21 mouse cellular contexts compared by ENCODE assay signal in genomic region chr4:117380558-117380935, GRCm38 (mm10).
DNase-seq lines count a peak whose midpoint lies in the region; ATAC-seq and TF ChIP-seq lines count a peak whose summit lies in the region.
"Had no signal": no experiment of that assay in that cellular context is flagged by ENCODE, and none has a peak within 500 bp of the region (broad histone marks: within the 10 kb centered on the region; RNA-seq: fewer than 3 reads in every experiment).

No protein-coding gene starts in this region.

- DNase-seq in hindbrain, postnatal 0 days (ENCODE audit: low spot score) = no peak
- DNase-seq in ZHBTc4 (ENCODE audit: low read depth, low spot score) = peak; percentile 81
- DNase-seq in midbrain, embryonic 14.5 days = no peak
- no peak for DNase-seq in adipocyte (ENCODE audit: low spot score)
- DNase-seq: adrenal gland, postnatal 25 days; B cell, adult 2 months; cerebellum, adult 11-12 months; cerebellum, postnatal 14 days; gastrocnemius, postnatal 14 days; heart, adult 18-20 months; kidney, postnatal 36 days; lung, adult 2 months; lung, postnatal 4 days had no signal

- WGBS in hindbrain, embryonic 13.5 days = 95% methylated on average over 5 of the region's 5 CpGs
- 94% methylated on average over 5 of the region's 5 CpGs for WGBS in hindbrain, postnatal 0 days
- 94% methylated on average over 5 of the region's 5 CpGs for WGBS in midbrain, embryonic 14.5 days
- WGBS in heart, embryonic 11.5 days (ENCODE audit: insufficient replicate concordance) = 83% methylated on average over 5 of the region's 5 CpGs

- H3K9me3 ChIP-seq in hindbrain, embryonic 13.5 days = 0 out of 2 replicates have a peak, but pooled peaks cover 3% of the 10 kb centered on the region
- H3K9me3 ChIP-seq in hindbrain, postnatal 0 days (ENCODE audit: low read length) = no peaks in the 10 kb centered on the region
- H3K9me3 ChIP-seq in ES-Bruce4 (replicated peaks; ENCODE audit: control insufficient read depth, insufficient read depth, low read length, poor library complexity, severe bottlenecking) = no peaks in the 10 kb centered on the region
- no peaks in the 10 kb centered on the region for H3K9me3 ChIP-seq in midbrain, embryonic 14.5 days (ENCODE audit: control insufficient read depth, low read length)
- H3K9me3 ChIP-seq in heart, embryonic 11.5 days (replicated peaks; ENCODE audit: control insufficient read depth, low read length) = no peaks in the 10 kb centered on the region
- H3K9me3 ChIP-seq: embryonic facial prominence, embryonic 13.5 days; liver, embryonic 12.5 days had no signal

- peak; percentile 47; the same call in 1 of the 2 replicates for TF ChIP-seq EP300 in ES-Bruce4 (IDR thresholded peaks at IDR 0.05; ENCODE audit: insufficient read depth, low read depth, low read length)

- no peak for TF ChIP-seq CTCF in hindbrain, postnatal 0 days (IDR thresholded peaks at IDR 0.05; ENCODE audit: low read depth)
- TF ChIP-seq CTCF in ES-Bruce4 (IDR thresholded peaks at IDR 0.05; ENCODE audit: low read depth, low read length) = no peak

- H3K9ac ChIP-seq in hindbrain, embryonic 13.5 days = no peak overlapping the region
- H3K9ac ChIP-seq in hindbrain, postnatal 0 days (replicated peaks; ENCODE audit: low read length) = no peak overlapping the region
- no peak overlapping the region for H3K9ac ChIP-seq in ES-Bruce4 (ENCODE audit: low read depth, poor library complexity, severe bottlenecking)
- H3K9ac ChIP-seq in midbrain, embryonic 14.5 days (replicated peaks; ENCODE audit: low read length) = no peak overlapping the region
- no peak overlapping the region for H3K9ac ChIP-seq in heart, embryonic 11.5 days (ENCODE audit: low read depth, low read length)
- H3K9ac ChIP-seq: embryonic facial prominence, embryonic 13.5 days; liver, embryonic 12.5 days had no signal

- no peaks in the 10 kb centered on the region for H3K36me3 ChIP-seq in hindbrain, embryonic 13.5 days
- H3K36me3 ChIP-seq in hindbrain, postnatal 0 days (ENCODE audit: insufficient read depth, low read length) = no peaks in the 10 kb centered on the region
- H3K36me3 ChIP-seq in ES-Bruce4 (ENCODE audit: control insufficient read depth, insufficient read depth, low read length, poor library complexity, severe bottlenecking) = no peaks in the 10 kb centered on the region
- no peaks in the 10 kb centered on the region for H3K36me3 ChIP-seq in midbrain, embryonic 14.5 days (ENCODE audit: control insufficient read depth, insufficient read depth, low read length)
- H3K36me3 ChIP-seq in heart, embryonic 11.5 days (ENCODE audit: control insufficient read depth, insufficient read depth, low read length) = no peaks in the 10 kb centered on the region
- H3K36me3 ChIP-seq: embryonic facial prominence, embryonic 13.5 days; liver, embryonic 12.5 days had no signal

- no peak for TF ChIP-seq POLR2A in ES-Bruce4 (IDR thresholded peaks at IDR 0.05; ENCODE audit: insufficient read depth, low read length)

- H3K4me2 ChIP-seq in hindbrain, embryonic 13.5 days = no peak overlapping the region
- H3K4me2 ChIP-seq in hindbrain, postnatal 0 days (ENCODE audit: low read depth, low read length) = no peak overlapping the region
- H3K4me2 ChIP-seq in midbrain, embryonic 14.5 days (ENCODE audit: low read length) = no peak overlapping the region
- no peak overlapping the region for H3K4me2 ChIP-seq in heart, embryonic 11.5 days
- H3K4me2 ChIP-seq: embryonic facial prominence, embryonic 13.5 days; liver, embryonic 12.5 days had no signal

- peaks cover 98% of the 10 kb centered on the region for H3K27me3 ChIP-seq in hindbrain, embryonic 13.5 days
- no peaks in the 10 kb centered on the region for H3K27me3 ChIP-seq in hindbrain, postnatal 0 days (ENCODE audit: insufficient read depth, low read length)
- no peaks in the 10 kb centered on the region for H3K27me3 ChIP-seq in ES-Bruce4 (ENCODE audit: control insufficient read depth, insufficient read depth, low read length, poor library complexity, severe bottlenecking)
- H3K27me3 ChIP-seq in midbrain, embryonic 14.5 days (ENCODE audit: control insufficient read depth, insufficient read depth, low read length) = peaks cover 68% of the 10 kb centered on the region
- no peaks in the 10 kb centered on the region; the same call in 1 of the 2 replicates for H3K27me3 ChIP-seq in heart, embryonic 11.5 days (ENCODE audit: control insufficient read depth, insufficient read depth, low read length)
- H3K27me3 ChIP-seq: embryonic facial prominence, embryonic 13.5 days; liver, embryonic 12.5 days; Patski had no signal

- H3K27ac ChIP-seq in hindbrain, embryonic 13.5 days = peak overlapping the region; percentile 64; the same call in 1 of the 2 replicates
- H3K27ac ChIP-seq in hindbrain, postnatal 0 days = no peak overlapping the region
- no peak overlapping the region for H3K27ac ChIP-seq in ES-Bruce4 (ENCODE audit: insufficient read depth, low read length)
- H3K27ac ChIP-seq in midbrain, embryonic 14.5 days (replicated peaks; ENCODE audit: low read depth, low read length) = peak overlapping the region; percentile 17; the same call in 1 of the 2 replicates
- no peak overlapping the region for H3K27ac ChIP-seq in heart, embryonic 11.5 days (ENCODE audit: low read depth, low read length)
- H3K27ac ChIP-seq: embryonic facial prominence, embryonic 13.5 days; left cerebral cortex, adult 2 months; liver, embryonic 12.5 days had no signal

- 0 out of 2 replicates have a peak, but pooled peaks have one; percentile 17 for ATAC-seq in hindbrain, embryonic 13.5 days (ENCODE audit: low FRiP score)
- ATAC-seq in hindbrain, postnatal 0 days = no peak
- ATAC-seq in midbrain, embryonic 14.5 days (ENCODE audit: low FRiP score, low TSS enrichment) = no peak
- no peak for ATAC-seq in heart, embryonic 11.5 days (replicated peaks; ENCODE audit: insufficient number of reproducible peaks, low FRiP score, low TSS enrichment)
- ATAC-seq: intestine, embryonic 16.5 days; liver, embryonic 12.5 days; Patski had no signal

- no peak overlapping the region for H3K4me3 ChIP-seq in hindbrain, embryonic 13.5 days
- no peak overlapping the region for H3K4me3 ChIP-seq in hindbrain, postnatal 0 days (ENCODE audit: low read length)
- H3K4me3 ChIP-seq in ES-Bruce4 (ENCODE audit: low read depth, low read length) = no peak overlapping the region
- H3K4me3 ChIP-seq in midbrain, embryonic 14.5 days (replicated peaks; ENCODE audit: low read depth, low read length) = no peak overlapping the region
- H3K4me3 ChIP-seq in heart, embryonic 11.5 days (ENCODE audit: low read depth, low read length) = no peak overlapping the region
- H3K4me3 ChIP-seq: embryonic facial prominence, embryonic 13.5 days; left cerebral cortex, adult 2 months; liver, embryonic 12.5 days had no signal

- H3K4me1 ChIP-seq in hindbrain, embryonic 13.5 days (replicated peaks) = peaks cover 29% of the 10 kb centered on the region
- 0 out of 2 replicates have a peak, but pooled peaks cover 3% of the 10 kb centered on the region for H3K4me1 ChIP-seq in hindbrain, postnatal 0 days (ENCODE audit: insufficient read depth, low read length)
- peaks cover 3% of the 10 kb centered on the region for H3K4me1 ChIP-seq in ES-Bruce4 (ENCODE audit: control insufficient read depth, insufficient read depth, low read length)
- H3K4me1 ChIP-seq in midbrain, embryonic 14.5 days (ENCODE audit: control insufficient read depth, insufficient read depth, low read length) = peaks cover 6% of the 10 kb centered on the region; the same call in 1 of the 2 replicates
- H3K4me1 ChIP-seq in heart, embryonic 11.5 days (ENCODE audit: control insufficient read depth, insufficient read depth, low read length) = no peaks in the 10 kb centered on the region; the same call in 1 of the 2 replicates

Comparison
In these comparisons a context has a peak if more than half of its experiments do, and no peak if none do; other contexts are left out.
1. H3K27ac ChIP-seq: peak in hindbrain, embryonic 13.5 days (single experiment) and midbrain, embryonic 14.5 days (single experiment); none in hindbrain, postnatal 0 days (single experiment), ES-Bruce4 (single experiment) and heart, embryonic 11.5 days (single experiment).